Mouse (Mus musculus): ENCODE results near the gene Gm6904. TPM values are rescaled to one million over a fixed set of nuclear protein-coding genes. Genes with fewer than 3 reads are reported as not detected.
"Not testable (repeated sequence)": the region's sequence is repeated elsewhere in the genome, so short reads cannot be mapped to it uniquely, and the experiment has no call there.

The Gm6904 gene
- polyA plus RNA-seq (2015; fragmentation: Nextera tagmentation; extraction: Ambion mirVana) = not detected in 2 replicates

DNA sequence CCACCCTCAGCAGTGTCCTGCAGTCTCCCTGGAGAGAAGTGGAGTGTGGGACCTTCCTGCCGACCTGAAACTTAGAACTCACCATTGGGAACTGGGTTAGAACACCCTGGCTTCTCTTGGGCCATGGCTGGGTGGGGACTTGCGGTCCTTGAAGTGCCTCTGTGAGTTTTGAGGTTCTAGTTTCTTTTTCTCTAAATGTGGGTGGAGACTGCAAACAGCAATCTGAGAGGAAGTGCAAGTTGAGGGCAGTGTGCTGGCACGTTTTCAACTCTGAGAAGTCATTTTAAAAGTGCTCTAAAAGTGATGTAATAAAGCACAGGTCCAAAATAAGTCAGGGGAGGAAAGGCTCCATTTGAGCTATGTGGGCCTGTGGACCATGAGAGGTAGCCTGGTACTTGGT, at the start of gene Gm6904:
TSS of gene Gm6904 (minus strand) at position 161 of the 400 bp plus-strand sequence.
- WGBS = 75% methylated on average over 3 of the region's 3 CpGs

GRCm38 (mm10) chr14:59297391-59297790, 37.4 kb upstream of the Gm6904 start, which contains the start of gene Phf11a:
Gene Phf11a, minus strand, starts transcription at chr14:59297522.
- H3K4me1 ChIP-seq; ATAC-seq (replicated peaks); H3K27ac ChIP-seq; H3K4me3 ChIP-seq; H3K9me3 ChIP-seq; H3K36me3 ChIP-seq (replicated peaks); H3K4me2 ChIP-seq; H3K27me3 ChIP-seq (replicated peaks); H3K9ac ChIP-seq: not testable (repeated sequence)
- 65% methylated on average over 1 of the region's 1 CpGs for WGBS

More for the DNA sequence above, at the start of gene Gm6904:
- H3K9ac ChIP-seq = no peak within 1 kb of the TSS
- H3K36me3 ChIP-seq (replicated peaks) = no peaks in the 10 kb centered on the region
- no peak for ATAC-seq (replicated peaks)
- H3K4me3 ChIP-seq = no peak within 1 kb of the TSS
- H3K4me1 ChIP-seq = no peaks in the 10 kb centered on the region
- H3K4me2 ChIP-seq = no peak within 1 kb of the TSS
- H3K27ac ChIP-seq = no peak within 1 kb of the TSS
- H3K27me3 ChIP-seq (replicated peaks) = no peaks in the 10 kb centered on the region
- H3K9me3 ChIP-seq = no peaks in the 10 kb centered on the region

DNA sequence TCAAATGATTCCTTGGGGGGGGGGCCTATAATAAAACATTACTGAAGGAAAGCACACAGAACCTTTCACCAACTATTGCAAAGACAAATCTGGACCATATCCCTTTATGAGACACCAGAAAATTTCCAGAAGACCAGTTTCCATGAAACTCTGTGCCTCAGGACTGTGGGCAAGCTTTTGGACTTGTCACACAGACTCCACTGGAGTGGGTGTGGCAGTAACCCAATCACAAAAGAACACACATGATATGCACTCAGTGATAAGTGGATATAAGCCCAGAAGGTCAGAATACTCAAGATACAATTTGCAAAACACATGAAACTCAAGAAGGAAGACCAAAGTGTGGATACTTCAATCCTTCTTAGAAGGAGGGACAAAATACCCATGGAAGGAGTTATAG, 31.8 kb upstream of the Gm6904 start:
- not testable (repeated sequence) for ATAC-seq (replicated peaks); H3K4me1 ChIP-seq; H3K4me3 ChIP-seq; H3K9me3 ChIP-seq; H3K27ac ChIP-seq; H3K27me3 ChIP-seq (replicated peaks); H3K4me2 ChIP-seq; H3K9ac ChIP-seq; H3K36me3 ChIP-seq (replicated peaks)

- not testable (repeated sequence) for H3K9me3 ChIP-seq; H3K4me2 ChIP-seq; H3K27ac ChIP-seq; H3K9ac ChIP-seq; H3K36me3 ChIP-seq (replicated peaks); H3K4me1 ChIP-seq; H3K27me3 ChIP-seq (replicated peaks); H3K4me3 ChIP-seq; ATAC-seq (replicated peaks)
- 90% methylated on average over 4 of the region's 4 CpGs for WGBS
Measured at GRCm38 (mm10) chr14:59274961-59275360, 14.9 kb upstream of the Gm6904 start.

DNA sequence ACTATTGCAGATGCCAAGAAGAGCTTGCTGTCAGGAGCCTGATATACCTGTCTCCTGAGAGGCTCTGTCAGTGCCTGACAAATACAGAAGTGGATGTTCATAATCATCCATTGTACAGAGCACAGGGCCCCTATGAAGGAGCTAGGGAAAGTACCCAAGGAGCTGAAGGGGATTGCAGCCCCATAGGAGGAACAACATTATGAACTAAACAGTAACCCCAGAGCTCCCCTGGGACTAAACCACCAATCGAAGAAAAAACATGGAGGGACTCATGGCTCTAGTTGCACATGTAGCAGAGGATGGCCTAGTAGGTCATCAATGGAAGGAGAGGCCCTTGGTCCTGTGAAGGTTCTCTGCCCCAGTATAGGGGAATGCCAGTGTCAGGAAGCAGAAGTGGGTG, 4.2 kb downstream of the Gm6904 start:
- WGBS = 97% methylated on average over 1 of the region's 1 CpGs
- H3K27ac ChIP-seq = not testable (repeated sequence)

DNA sequence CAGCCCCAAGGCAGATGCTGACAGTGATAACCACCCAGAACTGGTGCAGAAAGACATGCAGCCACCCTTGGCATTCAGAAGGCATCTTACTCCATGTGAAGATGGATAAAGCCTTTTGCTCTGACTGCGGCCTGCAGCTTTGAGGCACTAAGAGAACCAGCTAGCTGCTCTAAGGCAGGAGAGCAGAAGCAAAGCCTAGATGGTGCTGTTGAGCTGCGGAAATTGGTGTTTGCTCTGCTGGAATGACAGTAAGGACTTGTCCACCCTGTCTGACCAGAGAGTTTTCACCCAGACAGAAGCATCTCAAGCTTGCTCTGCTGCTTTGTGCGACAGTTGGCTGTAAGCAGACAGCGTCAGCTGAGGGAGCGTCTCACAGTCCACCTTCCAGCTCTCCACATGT, 9.7 kb downstream of the Gm6904 start:
- H3K4me3 ChIP-seq; ATAC-seq (replicated peaks); H3K27me3 ChIP-seq (replicated peaks); H3K27ac ChIP-seq; H3K4me2 ChIP-seq; H3K9me3 ChIP-seq; H3K9ac ChIP-seq; H3K36me3 ChIP-seq (replicated peaks); H3K4me1 ChIP-seq: not testable (repeated sequence)
- WGBS = 73% methylated on average over 5 of the region's 5 CpGs

More for the DNA sequence above, 4.2 kb downstream of the Gm6904 start:
- not testable (repeated sequence) for H3K4me1 ChIP-seq; ATAC-seq (replicated peaks); H3K4me3 ChIP-seq; H3K27me3 ChIP-seq (replicated peaks); H3K9ac ChIP-seq; H3K9me3 ChIP-seq; H3K4me2 ChIP-seq; H3K36me3 ChIP-seq (replicated peaks)

- H3K27ac ChIP-seq = no peak overlapping the region
- H3K4me3 ChIP-seq = no peak overlapping the region
- no peak overlapping the region for H3K9ac ChIP-seq
- ATAC-seq (replicated peaks) = no peak
- H3K9me3 ChIP-seq = no peaks in the 10 kb centered on the region
- H3K4me2 ChIP-seq = no peak overlapping the region
- no peaks in the 10 kb centered on the region for H3K4me1 ChIP-seq
- H3K27me3 ChIP-seq (replicated peaks) = no peaks in the 10 kb centered on the region
- peaks cover 62% of the 10 kb centered on the region for H3K36me3 ChIP-seq (replicated peaks)
- WGBS = 96% methylated on average over 9 of the region's 9 CpGs
Measured at GRCm38 (mm10) chr14:59233635-59234034, 26.4 kb downstream of the Gm6904 start.

DNA sequence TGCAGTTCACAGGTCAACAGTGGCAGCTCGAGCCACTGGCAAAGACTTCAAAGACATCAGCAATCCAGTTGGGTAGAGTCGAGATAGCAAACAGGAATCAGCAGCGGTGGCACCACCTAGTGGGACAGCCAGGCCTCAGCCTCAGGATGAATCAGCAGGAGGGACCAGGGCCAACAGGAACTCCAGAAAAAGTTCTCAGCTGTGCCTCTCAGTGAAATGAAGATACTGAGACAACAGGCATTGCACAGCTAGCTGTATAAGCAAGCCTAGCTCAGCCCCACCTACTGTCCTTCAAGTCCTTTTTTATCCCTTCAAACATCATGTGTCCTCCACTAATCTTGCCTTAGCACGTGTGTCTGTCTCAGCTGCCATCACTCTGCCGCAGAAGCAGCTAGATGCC, 28.0 kb downstream of the Gm6904 start:
- Histone ChIP-seq H3K9ac (no peak overlapping the region), H3K36me3 (replicated peaks) (peaks cover 60% of the 10 kb centered on the region)
- WGBS = 75% methylated on average over 5 of the region's 5 CpGs

GRCm38 (mm10) chr14:59230331-59230966, 29.6 kb downstream of the Gm6904 start:
- H3K4me1 ChIP-seq = no peaks in the 10 kb centered on the region

More for the DNA sequence above, 28.0 kb downstream of the Gm6904 start:
- Histone ChIP-seq H3K27me3 (replicated peaks) (no peaks in the 10 kb centered on the region), H3K27ac (no peak overlapping the region), H3K4me2 (no peak overlapping the region), H3K9me3 (no peaks in the 10 kb centered on the region), H3K4me1 (no peaks in the 10 kb centered on the region), H3K4me3 (no peak overlapping the region)
- no peak for ATAC-seq (replicated peaks)

GRCm38 (mm10) chr14:59229822-59230221, 30.2 kb downstream of the Gm6904 start:
- Histone ChIP-seq H3K4me1 (no peaks in the 10 kb centered on the region), H3K27me3 (replicated peaks) (no peaks in the 10 kb centered on the region), H3K4me3 (no peak overlapping the region), H3K9ac (no peak overlapping the region), H3K9me3 (no peaks in the 10 kb centered on the region), H3K27ac (no peak overlapping the region), H3K36me3 (replicated peaks) (peaks cover 51% of the 10 kb centered on the region), H3K4me2 (no peak overlapping the region)
- WGBS = 96% methylated on average over 3 of the region's 3 CpGs
- ATAC-seq (replicated peaks) = no peak

More at GRCm38 (mm10) chr14:59230331-59230966, 29.6 kb downstream of the Gm6904 start:
- peaks cover 55% of the 10 kb centered on the region for H3K36me3 ChIP-seq (replicated peaks)
- no peak overlapping the region for H3K9ac ChIP-seq
- H3K27ac ChIP-seq = no peak overlapping the region
- H3K27me3 ChIP-seq (replicated peaks) = no peaks in the 10 kb centered on the region
- no peak overlapping the region for H3K4me2 ChIP-seq
- WGBS = 87% methylated on average over 21 of the region's 21 CpGs
- ATAC-seq (replicated peaks) = no peak
- H3K9me3 ChIP-seq = no peaks in the 10 kb centered on the region
- H3K4me3 ChIP-seq = no peak overlapping the region

- WGBS = 95% methylated on average over 11 of the region's 11 CpGs
Measured at GRCm38 (mm10) chr14:59226240-59226639, 33.8 kb downstream of the Gm6904 start.

DNA sequence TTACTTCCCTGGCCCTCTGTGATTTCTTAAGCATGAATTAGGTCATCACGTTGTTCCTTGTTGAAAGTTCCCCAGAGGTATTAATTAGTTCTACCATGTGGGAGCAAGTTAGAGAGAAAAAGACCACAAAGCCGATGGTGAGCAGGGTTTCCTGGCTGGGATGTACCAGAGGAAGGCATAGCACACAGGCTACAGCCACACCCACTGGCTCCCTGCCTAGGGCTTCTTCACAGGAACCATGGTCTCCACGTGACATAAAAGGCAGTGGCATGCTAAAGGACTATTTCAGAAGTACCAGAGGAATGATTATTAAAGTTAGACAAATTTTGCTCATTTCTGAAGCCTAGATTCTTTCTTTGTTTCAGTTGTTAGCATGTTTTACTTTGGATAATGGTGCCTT, 40.8 kb downstream of the Gm6904 start:
- 83% methylated on average over 3 of the region's 3 CpGs for WGBS
- ATAC-seq (replicated peaks) = no peak
- no peak overlapping the region for H3K9ac ChIP-seq
- H3K36me3 ChIP-seq (replicated peaks) = peaks cover 45% of the 10 kb centered on the region
- no peak overlapping the region for H3K27ac ChIP-seq
- no peaks in the 10 kb centered on the region for H3K9me3 ChIP-seq
- no peaks in the 10 kb centered on the region for H3K4me1 ChIP-seq
- H3K27me3 ChIP-seq (replicated peaks) = no peaks in the 10 kb centered on the region
- no peak overlapping the region for H3K4me2 ChIP-seq
- no peak overlapping the region for H3K4me3 ChIP-seq

More at GRCm38 (mm10) chr14:59226240-59226639, 33.8 kb downstream of the Gm6904 start:
- Histone ChIP-seq H3K27me3 (replicated peaks) (no peaks in the 10 kb centered on the region), H3K9ac (no peak overlapping the region), H3K4me2 (no peak overlapping the region), H3K36me3 (replicated peaks) (peaks cover 56% of the 10 kb centered on the region), H3K4me3 (no peak overlapping the region), H3K27ac (no peak overlapping the region), H3K9me3 (no peaks in the 10 kb centered on the region), H3K4me1 (no peaks in the 10 kb centered on the region)
- no peak for ATAC-seq (replicated peaks)

- Histone ChIP-seq H3K9me3 (no peaks in the 10 kb centered on the region), H3K27me3 (replicated peaks) (no peaks in the 10 kb centered on the region)
- WGBS = 99% methylated on average over 2 of the region's 2 CpGs
Measured at GRCm38 (mm10) chr14:59209816-59210215, 50.2 kb downstream of the Gm6904 start.

More at GRCm38 (mm10) chr14:59209816-59210215, 50.2 kb downstream of the Gm6904 start:
- no peak overlapping the region for H3K4me3 ChIP-seq
- no peak for ATAC-seq (replicated peaks)
- H3K36me3 ChIP-seq (replicated peaks) = peaks cover 14% of the 10 kb centered on the region; the same call in 1 of the 2 replicates
- peaks cover 26% of the 10 kb centered on the region for H3K4me1 ChIP-seq
- H3K4me2 ChIP-seq = no peak overlapping the region
- no peak overlapping the region for H3K27ac ChIP-seq
- no peak overlapping the region for H3K9ac ChIP-seq
